Mouse (Mus musculus): ENCODE data around the gene Cldn34b4. TPM values are rescaled to one million over a fixed set of nuclear protein-coding genes. Genes with fewer than 3 reads are reported as not detected.

Cldn34b4 gene
- total RNA-seq (2015) (not detected in 2 replicates), total RNA-seq (2017) (not detected in 2 replicates)

DNA sequence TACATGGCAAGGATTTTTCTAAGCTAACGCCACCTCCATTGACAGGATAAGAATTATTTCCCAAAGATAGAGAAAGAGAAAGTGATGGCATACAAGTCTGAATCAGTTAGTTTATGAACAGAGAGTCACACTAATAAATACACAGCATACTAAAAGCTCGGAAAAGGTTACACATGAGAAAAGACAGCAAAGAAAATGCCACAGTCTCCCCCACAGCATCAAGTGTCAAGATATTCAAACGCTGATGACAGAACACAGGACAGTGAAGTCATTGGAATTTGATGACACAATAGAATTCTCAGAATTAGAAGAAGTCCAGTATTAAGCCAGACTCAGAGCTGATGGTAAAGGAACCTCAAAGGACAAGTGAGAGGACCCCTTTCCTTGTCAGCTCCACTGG is at the start of gene Cldn34b4:
Gene Cldn34b4, plus strand, starts transcription at position 301 of the 400 bp plus-strand sequence.
- no peak for ATAC-seq (replicated peaks; ENCODE audit: poor library complexity)

Other genes starting within 250 kb of the Cldn34b4 start
- not detected in 2 replicates for gene Cldn34b3, start 129.0 kb upstream of the Cldn34b4 start, total RNA-seq (2015)
- not detected in 2 replicates for gene Cldn34b3, start 129.0 kb upstream of the Cldn34b4 start, total RNA-seq (2017)
- not detected in 2 replicates for gene Cldn34d, start 209.6 kb downstream of the Cldn34b4 start, total RNA-seq (2015)
- not detected in 2 replicates for gene Cldn34d, start 209.6 kb downstream of the Cldn34b4 start, total RNA-seq (2017)

All from megakaryocyte progenitor cell, adult 5-6 weeks (primary cell).